Mouse (Mus musculus): ENCODE results near the gene Arf3. TPM values are rescaled to one million over a fixed set of nuclear protein-coding genes. Genes with fewer than 3 reads are reported as not detected.
"Not testable (repeated sequence)": the region's sequence is repeated elsewhere in the genome, so short reads cannot be mapped to it uniquely, and the experiment has no call there.

Gene Arf3
- polyA plus RNA-seq (2012; fragmentation: generic; extraction: Trizol) = 72.0 TPM

- Histone ChIP-seq H3K27me3 (ENCODE audit: control insufficient read depth, insufficient read depth, insufficient read length) (no peaks in the 10 kb centered on the region), H3K79me2 (ENCODE audit: control insufficient read depth, insufficient read depth) (peaks cover 49% of the 10 kb centered on the region), H3ac (ENCODE audit: control insufficient read depth, insufficient read length) (peak within 1 kb of the TSS; percentile 74), H3K36me3 (ENCODE audit: control insufficient read depth, insufficient read depth) (peaks cover 9% of the 10 kb centered on the region), H3K4me3 (peak within 1 kb of the TSS; percentile 78), H3K4me2 (ENCODE audit: low read depth) (peak within 1 kb of the TSS; percentile 86)
- TF ChIP-seq REST (IDR thresholded peaks at IDR 0.05; ENCODE audit: insufficient read depth, insufficient read length) (peak; percentile 1), USF1 (IDR thresholded peaks at IDR 0.05; ENCODE audit: low read depth) (no peak), MYOD1 (IDR thresholded peaks at IDR 0.05; ENCODE audit: control insufficient read depth in 1 of 3, insufficient read length in 2 of 3, low read depth in 2 of 3) (peak in 1 of 3 experiments; percentile 4), TCF12 (IDR thresholded peaks at IDR 0.05; ENCODE audit: insufficient read depth, poor library complexity, severe bottlenecking) (no peak), SRF (IDR thresholded peaks at IDR 0.05; ENCODE audit: control insufficient read depth, insufficient read length, low read depth) (peak; percentile 24), MYOG (IDR thresholded peaks at IDR 0.05; ENCODE audit: control insufficient read depth in 1 of 3, insufficient read depth in 1 of 3, insufficient read length in 2 of 3, low read depth in 2 of 3) (peak in 2 of 3 experiments; percentile 13 to 27), POLR2AphosphoS2 (IDR thresholded peaks at IDR 0.05; ENCODE audit: insufficient read length, low read depth) (peak; percentile 91), MAX (IDR thresholded peaks at IDR 0.05; ENCODE audit: low read depth) (no peak), E2F4 (IDR thresholded peaks at IDR 0.05; ENCODE audit: insufficient read depth) (no peak), CEBPB (IDR thresholded peaks at IDR 0.05; ENCODE audit: insufficient read depth, poor library complexity, severe bottlenecking) (no peak), POLR2A (IDR thresholded peaks at IDR 0.05; ENCODE audit: insufficient read length, low read depth) (peak; percentile 81), TCF3 (IDR thresholded peaks at IDR 0.05; ENCODE audit: insufficient read length, low read depth) (no peak)
Observed at GRCm38 (mm10) chr15:98762670-98763529, at the start of gene Arf3. Arf3 (minus strand) TSS chr15:98763214.

GRCm38 (mm10) chr15:98810212-98810611 lies 47.2 kb upstream of the Arf3 start:
- H3K27me3 ChIP-seq (ENCODE audit: control insufficient read depth, insufficient read depth, insufficient read length) = peaks cover 17% of the 10 kb centered on the region
- not testable (repeated sequence) for H3K79me2 ChIP-seq (ENCODE audit: control insufficient read depth, insufficient read depth)

GRCm38 (mm10) chr15:98809390-98809789 lies 46.4 kb upstream of the Arf3 start, which contains the start of gene Ddn:
Ddn (minus strand) TSS chr15:98809490.
- peaks cover 21% of the 10 kb centered on the region for H3K27me3 ChIP-seq (ENCODE audit: control insufficient read depth, insufficient read depth, insufficient read length)
- no peak within 1 kb of the TSS for H3ac ChIP-seq (ENCODE audit: control insufficient read depth, insufficient read length)
- no peaks in the 10 kb centered on the region for H3K79me2 ChIP-seq (ENCODE audit: control insufficient read depth, insufficient read depth)
- TF ChIP-seq USF1 (IDR thresholded peaks at IDR 0.05; ENCODE audit: low read depth) (no peak), E2F4 (IDR thresholded peaks at IDR 0.05; ENCODE audit: insufficient read depth) (no peak), SRF (IDR thresholded peaks at IDR 0.05; ENCODE audit: control insufficient read depth, insufficient read length, low read depth) (no peak), CEBPB (IDR thresholded peaks at IDR 0.05; ENCODE audit: insufficient read depth, poor library complexity, severe bottlenecking) (no peak), TCF12 (IDR thresholded peaks at IDR 0.05; ENCODE audit: insufficient read depth, poor library complexity, severe bottlenecking) (no peak), REST (IDR thresholded peaks at IDR 0.05; ENCODE audit: insufficient read depth, insufficient read length) (no peak), MYOG (IDR thresholded peaks at IDR 0.05; ENCODE audit: control insufficient read depth in 1 of 3, insufficient read depth in 1 of 3, insufficient read length in 2 of 3, low read depth in 2 of 3) (no peak), MAX (IDR thresholded peaks at IDR 0.05; ENCODE audit: low read depth) (no peak), POLR2A (IDR thresholded peaks at IDR 0.05; ENCODE audit: insufficient read length, low read depth) (no peak), TCF3 (IDR thresholded peaks at IDR 0.05; ENCODE audit: insufficient read length, low read depth) (no peak)
- no peak within 1 kb of the TSS for H3K4me3 ChIP-seq
- peaks cover 20% of the 10 kb centered on the region for H3K36me3 ChIP-seq (ENCODE audit: control insufficient read depth, insufficient read depth)
- H3K4me2 ChIP-seq (ENCODE audit: low read depth) = peak within 1 kb of the TSS; percentile 61

More at GRCm38 (mm10) chr15:98810212-98810611, 47.2 kb upstream of the Arf3 start:
- H3ac ChIP-seq (ENCODE audit: control insufficient read depth, insufficient read length); H3K4me2 ChIP-seq (ENCODE audit: low read depth); H3K4me3 ChIP-seq: not testable (repeated sequence)
- H3K36me3 ChIP-seq (ENCODE audit: control insufficient read depth, insufficient read depth) = peaks cover 23% of the 10 kb centered on the region

GRCm38 (mm10) chr15:98808651-98809134 lies 45.7 kb upstream of the Arf3 start:
- Histone ChIP-seq H3K4me2 (ENCODE audit: low read depth) (peak overlapping the region; percentile 61), H3K27me3 (ENCODE audit: control insufficient read depth, insufficient read depth, insufficient read length) (peaks cover 21% of the 10 kb centered on the region), H3K79me2 (ENCODE audit: control insufficient read depth, insufficient read depth) (no peaks in the 10 kb centered on the region), H3K36me3 (ENCODE audit: control insufficient read depth, insufficient read depth) (peaks cover 18% of the 10 kb centered on the region), H3K4me3 (no peak overlapping the region), H3ac (ENCODE audit: control insufficient read depth, insufficient read length) (no peak overlapping the region)
- TF ChIP-seq MAX (IDR thresholded peaks at IDR 0.05; ENCODE audit: low read depth) (no peak), REST (IDR thresholded peaks at IDR 0.05; ENCODE audit: insufficient read depth, insufficient read length) (no peak)

GRCm38 (mm10) chr15:98807895-98808650 lies 45.1 kb upstream of the Arf3 start:
- Histone ChIP-seq H3K79me2 (ENCODE audit: control insufficient read depth, insufficient read depth) (no peaks in the 10 kb centered on the region), H3K27me3 (ENCODE audit: control insufficient read depth, insufficient read depth, insufficient read length) (peaks cover 21% of the 10 kb centered on the region), H3K4me3 (no peak overlapping the region), H3ac (ENCODE audit: control insufficient read depth, insufficient read length) (no peak overlapping the region), H3K4me2 (ENCODE audit: low read depth) (peak overlapping the region; percentile 61), H3K36me3 (ENCODE audit: control insufficient read depth, insufficient read depth) (peaks cover 13% of the 10 kb centered on the region)
- TF ChIP-seq USF1 (IDR thresholded peaks at IDR 0.05; ENCODE audit: low read depth) (no peak), MAX (IDR thresholded peaks at IDR 0.05; ENCODE audit: low read depth) (no peak), POLR2AphosphoS2 (IDR thresholded peaks at IDR 0.05; ENCODE audit: insufficient read length, low read depth) (no peak), MYOG (IDR thresholded peaks at IDR 0.05; ENCODE audit: control insufficient read depth in 1 of 3, insufficient read depth in 1 of 3, insufficient read length in 2 of 3, low read depth in 2 of 3) (peak in 2 of 3 experiments; percentile 51 to 54), MYOD1 (IDR thresholded peaks at IDR 0.05; ENCODE audit: control insufficient read depth in 1 of 3, insufficient read length in 2 of 3, low read depth in 2 of 3) (peak in 1 of 3 experiments; percentile 32), TCF12 (IDR thresholded peaks at IDR 0.05; ENCODE audit: insufficient read depth, poor library complexity, severe bottlenecking) (no peak)
